Mouse (Mus musculus) cerebellum, adult 2 months (tissue): ENCODE results near the gene Rarb.

Source experiments
- CTCF ChIP-seq: fragments of 200-500 bp; IDR thresholded peaks from 2 replicates; pipeline ENCODE4 v1.5.1; 2011; ENCODE audit warnings: low read depth, mild to moderate bottlenecking, control low read depth, low read length, moderate library complexity, borderline replicate concordance; ENCODE audit not compliant: insufficient read depth
- POLR2A ChIP-seq: fragments of 200-500 bp; IDR thresholded peaks from 2 replicates; pipeline ENCODE4 v1.6.1; 2011; ENCODE audit warnings: low read length, control low read depth, borderline replicate concordance; ENCODE audit not compliant: insufficient read depth

GRCm38 (mm10) chr14:16552293-16552692 lies 266.7 kb downstream of the Rarb start:
- TF ChIP-seq POLR2A (no peak), CTCF (no peak)
